Mouse (Mus musculus) brain, embryonic 14.5 days (tissue): ENCODE data around the gene Map2.

Source experiments
- CTCF ChIP-seq: fragments of 200-500 bp; IDR thresholded peaks from 2 replicates; pipeline ENCODE4 v1.5.1; 2012; ENCODE audit warnings: inconsistent platforms, mild to moderate bottlenecking, moderate library complexity, borderline replicate concordance; ENCODE audit not compliant: insufficient read depth, insufficient read length; ENCODE audit errors: extremely low read depth
- POLR2A ChIP-seq: fragments of 200-500 bp; IDR thresholded peaks from 2 replicates; pipeline ENCODE4 v1.6.1; 2012; ENCODE audit warnings: mild to moderate bottlenecking, inconsistent platforms, borderline replicate concordance; ENCODE audit not compliant: poor library complexity, insufficient read depth, insufficient read length, severe bottlenecking; ENCODE audit errors: extremely low read depth

DNA sequence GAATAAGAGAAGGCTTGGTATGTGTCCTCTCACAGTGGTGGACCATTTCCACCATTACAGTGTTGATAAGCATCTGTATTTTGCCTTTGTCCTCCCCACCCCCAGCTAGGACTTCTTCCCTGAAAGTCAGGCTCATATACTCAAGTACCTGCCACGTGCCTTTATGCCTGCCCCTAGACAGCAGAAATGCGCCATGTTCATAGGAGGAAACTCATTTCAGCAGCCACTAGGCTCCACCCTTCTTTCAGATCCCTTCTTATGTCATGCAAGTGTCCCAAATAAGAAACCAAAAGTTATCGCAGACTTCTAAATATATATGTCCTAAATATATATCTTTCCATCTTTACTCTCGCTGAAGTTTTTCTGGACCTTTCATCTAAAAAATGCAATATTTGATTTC lies 21.2 kb downstream of the Map2 start:
- TF ChIP-seq POLR2A (no peak), CTCF (no peak)
